Mouse (Mus musculus): ENCODE results near the gene Muc2. TPM values are rescaled to one million over a fixed set of nuclear protein-coding genes. Genes with fewer than 3 reads are reported as not detected.

Gene Muc2
- polyA plus RNA-seq (2014; fragmentation: Nextera tagmentation; extraction: Ambion mirVana) = 0.07 and 0.32 TPM in 2 replicates

DNA sequence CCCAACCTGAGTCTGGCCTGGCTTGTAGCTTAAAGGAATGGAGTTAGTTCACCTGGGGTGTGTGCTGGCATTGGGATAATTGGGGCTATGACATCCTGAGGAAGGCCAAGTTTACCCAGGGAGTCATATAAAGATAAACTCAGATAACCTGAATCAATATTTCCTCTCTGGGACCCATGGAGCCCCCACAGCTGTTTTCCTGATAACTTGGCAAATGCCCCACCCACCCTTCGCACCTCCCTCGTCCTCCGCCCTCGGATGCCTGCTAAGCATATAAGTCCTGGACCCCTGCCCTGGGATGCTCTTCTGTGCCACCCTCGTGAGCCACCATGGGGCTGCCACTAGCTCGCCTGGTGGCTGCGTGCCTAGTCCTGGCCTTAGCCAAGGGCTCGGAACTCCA lies at the start of gene Muc2:
Muc2 (plus strand) TSS at position 301 of the 400 bp plus-strand sequence.
- Histone ChIP-seq H3K4me2 (replicated peaks; ENCODE audit: low read depth, low read length) (no peak within 1 kb of the TSS), H3K9me3 (ENCODE audit: control insufficient read depth, low read length) (no peaks in the 10 kb centered on the region), H3K9ac (ENCODE audit: low read depth, low read length) (no peak within 1 kb of the TSS), H3K27me3 (ENCODE audit: control insufficient read depth, insufficient read depth, low read length) (no peaks in the 10 kb centered on the region), H3K27ac (ENCODE audit: low read depth, low read length) (no peak within 1 kb of the TSS), H3K4me3 (ENCODE audit: low read depth, low read length) (no peak within 1 kb of the TSS), H3K4me1 (replicated peaks; ENCODE audit: control insufficient read depth, insufficient read depth, low read length) (no peaks in the 10 kb centered on the region), H3K36me3 (ENCODE audit: control insufficient read depth, insufficient read depth, low read length) (no peaks in the 10 kb centered on the region)
- WGBS = 87% methylated on average over 8 of the region's 8 CpGs
- DNase-seq (ENCODE audit: low spot score) (no peak), ATAC-seq (ENCODE audit: low FRiP score) (no peak)

DNA sequence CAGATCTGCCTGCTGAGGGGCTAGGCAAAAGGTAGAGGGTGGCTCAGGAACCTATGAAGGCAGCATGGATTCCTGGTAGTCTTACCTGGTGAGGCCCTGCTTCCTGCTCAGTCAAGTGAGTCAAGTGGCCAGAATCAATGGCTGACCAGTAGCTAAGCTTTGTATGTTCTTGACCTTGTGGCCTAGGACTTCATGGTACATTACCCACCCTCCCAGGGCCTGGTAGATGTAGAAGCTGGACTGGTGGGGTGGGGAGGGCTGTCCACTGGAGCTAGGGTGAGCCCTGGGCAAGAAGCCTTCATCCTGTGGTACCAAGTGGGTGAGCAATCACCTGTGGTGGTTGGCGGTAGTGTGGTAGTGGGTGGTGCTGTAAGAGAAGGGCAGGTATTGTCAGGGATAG lies 47.8 kb upstream of the Muc2 start:
- Histone ChIP-seq H3K27me3 (ENCODE audit: control insufficient read depth, insufficient read depth, low read length) (no peaks in the 10 kb centered on the region), H3K9me3 (ENCODE audit: control insufficient read depth, low read length) (no peaks in the 10 kb centered on the region), H3K27ac (ENCODE audit: low read depth, low read length) (no peak overlapping the region), H3K4me3 (ENCODE audit: low read depth, low read length) (no peak overlapping the region), H3K9ac (ENCODE audit: low read depth, low read length) (no peak overlapping the region), H3K4me1 (replicated peaks; ENCODE audit: control insufficient read depth, insufficient read depth, low read length) (no peaks in the 10 kb centered on the region), H3K36me3 (ENCODE audit: control insufficient read depth, insufficient read depth, low read length) (no peaks in the 10 kb centered on the region), H3K4me2 (replicated peaks; ENCODE audit: low read depth, low read length) (no peak overlapping the region)
- 71% methylated on average over 1 of the region's 1 CpGs for WGBS
- no peak for ATAC-seq (ENCODE audit: low FRiP score)
- DNase-seq (ENCODE audit: low spot score) = no peak

DNA sequence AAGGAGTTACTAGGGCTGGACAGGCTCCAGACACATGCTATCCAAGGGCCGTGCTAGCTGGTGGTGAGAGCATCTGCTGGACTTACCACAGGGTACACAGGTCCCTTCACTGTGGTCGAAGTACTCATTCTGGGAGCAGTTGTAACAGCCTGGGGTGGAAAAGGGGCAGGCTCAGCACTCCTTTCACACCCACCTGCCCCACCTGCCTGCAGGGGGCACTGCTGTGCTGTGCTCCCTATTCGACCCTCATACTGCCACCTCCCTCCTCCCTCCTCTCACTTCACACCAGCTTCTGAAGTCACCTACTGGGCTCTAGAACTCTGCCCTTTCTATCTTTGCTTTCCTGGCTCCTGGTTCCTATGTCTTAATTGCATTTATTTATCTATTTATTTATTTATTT lies 47.0 kb upstream of the Muc2 start:
- DNase-seq (ENCODE audit: low spot score) (peak; percentile 33), ATAC-seq (ENCODE audit: low FRiP score) (no peak)
- Histone ChIP-seq H3K27ac (ENCODE audit: low read depth, low read length) (no peak overlapping the region), H3K4me3 (ENCODE audit: low read depth, low read length) (no peak overlapping the region), H3K27me3 (ENCODE audit: control insufficient read depth, insufficient read depth, low read length) (no peaks in the 10 kb centered on the region), H3K9me3 (ENCODE audit: control insufficient read depth, low read length) (no peaks in the 10 kb centered on the region), H3K4me1 (replicated peaks; ENCODE audit: control insufficient read depth, insufficient read depth, low read length) (no peaks in the 10 kb centered on the region), H3K9ac (ENCODE audit: low read depth, low read length) (no peak overlapping the region), H3K36me3 (ENCODE audit: control insufficient read depth, insufficient read depth, low read length) (no peaks in the 10 kb centered on the region), H3K4me2 (replicated peaks; ENCODE audit: low read depth, low read length) (no peak overlapping the region)
- 57% methylated on average over 3 of the region's 3 CpGs for WGBS

DNA sequence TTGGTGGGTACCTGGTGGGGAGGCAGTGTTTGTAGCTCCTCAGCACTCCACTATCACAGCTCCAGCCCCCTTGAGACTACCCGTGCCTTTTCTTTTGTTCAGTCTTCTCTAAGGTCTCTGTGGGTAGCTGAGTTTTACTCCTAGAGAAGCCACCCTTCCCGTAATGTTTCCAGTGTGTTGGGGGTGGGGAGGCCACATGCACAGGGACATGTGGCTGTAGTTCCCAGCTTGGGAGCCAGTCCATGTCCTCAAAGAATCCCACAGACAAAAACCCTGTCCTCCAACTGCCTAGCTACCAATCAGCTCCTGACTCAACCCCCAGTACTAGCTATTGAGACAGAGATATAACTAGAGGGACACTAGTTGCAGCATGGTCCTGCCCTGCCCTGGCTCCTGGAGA lies 43.1 kb upstream of the Muc2 start:
- no peaks in the 10 kb centered on the region for H3K27me3 ChIP-seq (ENCODE audit: control insufficient read depth, insufficient read depth, low read length)
- H3K27ac ChIP-seq (ENCODE audit: low read depth, low read length) = no peak overlapping the region
- H3K4me1 ChIP-seq (replicated peaks; ENCODE audit: control insufficient read depth, insufficient read depth, low read length) = no peaks in the 10 kb centered on the region
- WGBS = 71% methylated on average over 2 of the region's 2 CpGs
- no peak overlapping the region for H3K4me3 ChIP-seq (ENCODE audit: low read depth, low read length)
- H3K9me3 ChIP-seq (ENCODE audit: control insufficient read depth, low read length) = no peaks in the 10 kb centered on the region
- no peaks in the 10 kb centered on the region for H3K36me3 ChIP-seq (ENCODE audit: control insufficient read depth, insufficient read depth, low read length)
- H3K4me2 ChIP-seq (replicated peaks; ENCODE audit: low read depth, low read length) = no peak overlapping the region
- no peak for DNase-seq (ENCODE audit: low spot score)
- ATAC-seq (ENCODE audit: low FRiP score) = no peak
- no peak overlapping the region for H3K9ac ChIP-seq (ENCODE audit: low read depth, low read length)

DNA sequence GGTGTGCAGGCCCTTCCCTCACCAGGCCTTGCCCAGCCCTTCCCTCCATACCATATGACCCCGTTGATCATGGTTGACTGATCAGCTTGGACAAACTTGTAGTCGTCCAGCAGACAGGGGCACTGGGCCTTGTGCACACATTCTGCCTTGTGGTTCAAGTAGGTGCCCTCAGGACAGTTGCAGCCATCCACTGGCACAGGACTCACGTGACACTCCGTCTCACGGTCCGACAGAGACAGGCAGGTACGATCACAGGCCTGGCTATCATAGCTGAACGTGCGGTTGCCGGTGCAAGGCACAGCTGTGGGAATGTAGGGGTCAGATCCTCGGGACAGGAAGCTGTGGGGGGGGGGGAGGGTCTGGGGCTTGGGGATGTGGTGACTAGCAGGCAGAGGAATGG lies 42.3 kb upstream of the Muc2 start:
- Histone ChIP-seq H3K9ac (ENCODE audit: low read depth, low read length) (no peak overlapping the region), H3K4me1 (replicated peaks; ENCODE audit: control insufficient read depth, insufficient read depth, low read length) (no peaks in the 10 kb centered on the region), H3K9me3 (ENCODE audit: control insufficient read depth, low read length) (no peaks in the 10 kb centered on the region), H3K36me3 (ENCODE audit: control insufficient read depth, insufficient read depth, low read length) (no peaks in the 10 kb centered on the region), H3K27me3 (ENCODE audit: control insufficient read depth, insufficient read depth, low read length) (no peaks in the 10 kb centered on the region), H3K4me3 (ENCODE audit: low read depth, low read length) (no peak overlapping the region), H3K4me2 (replicated peaks; ENCODE audit: low read depth, low read length) (no peak overlapping the region), H3K27ac (ENCODE audit: low read depth, low read length) (no peak overlapping the region)
- DNase-seq (ENCODE audit: low spot score) (no peak), ATAC-seq (ENCODE audit: low FRiP score) (no peak)
- 75% methylated on average over 11 of the region's 11 CpGs for whole genome bisulfite sequencing

DNA sequence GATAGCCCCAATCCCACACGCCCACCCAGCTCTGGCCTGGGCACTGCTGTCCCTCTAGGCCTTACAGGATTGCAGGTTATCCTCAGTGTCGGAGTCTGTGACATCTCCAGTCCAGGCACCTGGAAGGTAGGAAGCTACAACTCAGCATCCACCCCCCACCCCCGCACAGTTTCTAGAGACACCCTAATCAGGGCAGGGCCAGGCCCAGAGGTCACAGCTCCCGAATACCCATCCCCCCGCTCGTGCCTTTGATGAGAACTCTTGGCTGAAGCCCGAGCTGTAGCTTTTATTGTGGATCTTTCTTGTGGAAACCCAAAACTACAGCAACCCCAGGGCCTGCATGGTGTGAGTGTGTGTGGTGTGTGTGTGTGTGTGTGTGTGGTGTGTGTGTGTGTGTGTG lies 37.9 kb upstream of the Muc2 start:
- no peak overlapping the region for H3K27ac ChIP-seq (ENCODE audit: low read depth, low read length)
- H3K4me3 ChIP-seq (ENCODE audit: low read depth, low read length) = no peak overlapping the region
- no peaks in the 10 kb centered on the region for H3K9me3 ChIP-seq (ENCODE audit: control insufficient read depth, low read length)

DNA sequence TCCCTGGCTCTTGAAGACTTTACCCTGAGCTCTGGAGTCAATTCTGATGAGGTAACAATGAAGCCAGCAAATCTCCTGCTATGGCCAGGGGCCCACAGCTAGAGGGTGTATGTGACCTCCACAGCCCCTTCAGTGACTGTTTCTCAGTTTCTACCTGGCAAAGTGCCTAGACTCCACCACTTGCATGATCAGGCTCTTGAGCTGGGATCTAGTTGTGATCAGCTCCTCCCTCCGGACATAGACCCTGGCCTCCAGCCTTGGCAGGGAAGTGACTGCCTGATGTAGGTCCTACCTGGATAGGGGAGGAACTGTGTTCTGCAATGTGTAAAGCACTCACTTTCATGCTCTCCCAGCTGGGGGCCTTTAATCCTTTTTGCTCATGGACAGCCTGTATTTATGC lies 29.8 kb upstream of the Muc2 start:
- 78% methylated on average over 1 of the region's 1 CpGs for WGBS
- DNase-seq (ENCODE audit: low spot score) (no peak), ATAC-seq (ENCODE audit: low FRiP score) (no peak)

More for the DNA sequence above, 37.9 kb upstream of the Muc2 start:
- DNase-seq (ENCODE audit: low spot score) (peak; percentile 21), ATAC-seq (ENCODE audit: low FRiP score) (no peak)
- no peaks in the 10 kb centered on the region for H3K27me3 ChIP-seq (ENCODE audit: control insufficient read depth, insufficient read depth, low read length)
- no peak overlapping the region for H3K9ac ChIP-seq (ENCODE audit: low read depth, low read length)
- H3K4me1 ChIP-seq (replicated peaks; ENCODE audit: control insufficient read depth, insufficient read depth, low read length) = peaks cover 3% of the 10 kb centered on the region
- 40% methylated on average over 7 of the region's 7 CpGs for WGBS
- no peaks in the 10 kb centered on the region for H3K36me3 ChIP-seq (ENCODE audit: control insufficient read depth, insufficient read depth, low read length)
- H3K4me2 ChIP-seq (replicated peaks; ENCODE audit: low read depth, low read length) = no peak overlapping the region

DNA sequence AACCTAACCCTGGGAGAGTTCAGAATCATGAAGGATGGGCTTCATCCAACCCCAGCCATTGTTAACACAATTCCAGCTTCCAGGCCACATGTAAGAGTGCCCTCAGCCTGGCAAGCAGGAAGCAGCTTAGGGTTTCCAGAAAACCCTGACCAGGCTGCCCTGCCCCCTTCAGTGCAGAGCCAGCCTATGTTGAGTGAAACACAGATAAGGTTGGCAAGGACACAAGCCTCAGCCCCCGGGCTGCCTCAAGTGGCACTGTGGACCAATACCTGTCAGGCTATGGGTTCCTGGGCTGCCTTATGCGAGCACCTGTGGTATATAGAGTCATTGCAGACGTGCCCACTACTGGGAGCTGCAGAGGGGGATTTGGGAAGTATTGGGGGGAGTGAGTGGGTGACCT lies 28.7 kb upstream of the Muc2 start:
- Histone ChIP-seq H3K36me3 (ENCODE audit: control insufficient read depth, insufficient read depth, low read length) (no peaks in the 10 kb centered on the region), H3K9ac (ENCODE audit: low read depth, low read length) (no peak overlapping the region), H3K4me3 (ENCODE audit: low read depth, low read length) (no peak overlapping the region), H3K27me3 (ENCODE audit: control insufficient read depth, insufficient read depth, low read length) (no peaks in the 10 kb centered on the region), H3K27ac (ENCODE audit: low read depth, low read length) (no peak overlapping the region), H3K9me3 (ENCODE audit: control insufficient read depth, low read length) (no peaks in the 10 kb centered on the region), H3K4me2 (replicated peaks; ENCODE audit: low read depth, low read length) (no peak overlapping the region), H3K4me1 (replicated peaks; ENCODE audit: control insufficient read depth, insufficient read depth, low read length) (no peaks in the 10 kb centered on the region)
- ATAC-seq (ENCODE audit: low FRiP score) = no peak
- WGBS = 74% methylated on average over 3 of the region's 3 CpGs
- no peak for DNase-seq (ENCODE audit: low spot score)

More for the DNA sequence above, 29.8 kb upstream of the Muc2 start:
- no peak overlapping the region for H3K4me3 ChIP-seq (ENCODE audit: low read depth, low read length)
- H3K36me3 ChIP-seq (ENCODE audit: control insufficient read depth, insufficient read depth, low read length) = no peaks in the 10 kb centered on the region
- H3K27ac ChIP-seq (ENCODE audit: low read depth, low read length) = no peak overlapping the region
- H3K9ac ChIP-seq (ENCODE audit: low read depth, low read length) = no peak overlapping the region
- H3K4me1 ChIP-seq (replicated peaks; ENCODE audit: control insufficient read depth, insufficient read depth, low read length) = no peaks in the 10 kb centered on the region
- H3K9me3 ChIP-seq (ENCODE audit: control insufficient read depth, low read length) = no peaks in the 10 kb centered on the region
- H3K4me2 ChIP-seq (replicated peaks; ENCODE audit: low read depth, low read length) = no peak overlapping the region
- no peaks in the 10 kb centered on the region for H3K27me3 ChIP-seq (ENCODE audit: control insufficient read depth, insufficient read depth, low read length)

DNA sequence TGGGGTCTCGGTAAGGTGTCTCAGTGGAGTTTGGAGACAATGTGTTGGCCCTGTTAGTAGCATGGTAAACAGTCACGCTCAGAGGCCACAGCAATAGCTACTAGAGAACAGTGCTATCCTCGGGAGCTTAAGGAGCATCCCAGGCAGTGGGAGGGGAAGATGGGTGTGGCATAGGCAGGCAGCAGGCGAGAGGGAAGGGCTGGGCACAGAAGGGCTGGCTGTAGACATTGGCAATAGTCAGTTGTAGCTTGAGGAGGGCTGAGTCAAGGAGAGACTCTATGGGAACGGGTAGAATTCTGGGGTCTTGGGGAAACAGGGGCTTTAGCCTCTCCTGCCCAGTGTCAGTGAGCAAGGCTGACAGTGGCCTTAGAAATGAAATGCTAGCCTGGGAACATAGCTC lies 27.9 kb upstream of the Muc2 start:
- Histone ChIP-seq H3K4me1 (replicated peaks; ENCODE audit: control insufficient read depth, insufficient read depth, low read length) (no peaks in the 10 kb centered on the region), H3K9me3 (ENCODE audit: control insufficient read depth, low read length) (no peaks in the 10 kb centered on the region), H3K27me3 (ENCODE audit: control insufficient read depth, insufficient read depth, low read length) (no peaks in the 10 kb centered on the region), H3K9ac (ENCODE audit: low read depth, low read length) (no peak overlapping the region), H3K4me2 (replicated peaks; ENCODE audit: low read depth, low read length) (no peak overlapping the region), H3K4me3 (ENCODE audit: low read depth, low read length) (no peak overlapping the region), H3K36me3 (ENCODE audit: control insufficient read depth, insufficient read depth, low read length) (no peaks in the 10 kb centered on the region), H3K27ac (ENCODE audit: low read depth, low read length) (no peak overlapping the region)
- WGBS = 67% methylated on average over 5 of the region's 5 CpGs
- ATAC-seq (ENCODE audit: low FRiP score) = no peak
- no peak for DNase-seq (ENCODE audit: low spot score)

Measured in hindbrain, embryonic 11.5 days (tissue).